Mouse (Mus musculus): ENCODE data around the gene Sept4.

Sept4 gene

DNA sequence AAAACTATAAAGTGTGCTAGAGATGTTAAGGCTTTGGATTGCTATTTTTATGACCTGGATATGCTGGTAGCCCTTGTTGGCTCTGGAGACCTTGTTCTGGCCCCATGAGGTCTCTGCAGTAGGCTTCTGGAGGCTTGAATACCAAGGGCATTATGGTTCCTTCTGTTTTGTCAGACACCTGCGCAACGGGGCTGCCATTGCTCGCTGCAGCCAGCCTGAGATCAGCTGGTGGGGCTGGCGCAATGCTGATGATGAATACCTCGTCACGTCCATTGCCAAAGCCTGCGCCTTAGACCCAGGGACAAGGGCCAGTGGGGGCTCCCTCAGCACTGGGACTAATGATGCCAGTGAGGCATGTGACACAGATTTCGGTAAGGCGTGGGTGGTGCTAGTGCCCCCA, 33.5 kb downstream of the Sept4 start:
- no peak for DNase-seq

DNA sequence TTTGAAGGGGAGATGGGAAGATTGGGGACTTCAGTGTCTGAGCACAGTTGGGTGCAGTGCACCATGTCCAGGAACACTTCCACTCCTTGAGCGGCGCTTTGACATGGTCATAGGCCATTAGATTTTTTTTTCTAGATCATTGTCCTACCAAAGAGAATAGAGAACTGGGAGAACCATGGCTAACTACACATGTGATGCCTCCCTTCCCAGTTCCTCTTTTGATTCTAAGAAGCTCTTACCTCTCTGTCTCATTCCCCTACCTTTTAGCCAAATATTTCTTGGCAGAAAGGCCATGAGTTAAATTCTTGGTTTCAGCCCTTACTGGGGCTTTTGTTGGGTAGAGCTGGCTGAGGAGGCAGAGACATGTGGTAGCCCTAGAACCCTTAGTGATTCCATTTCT, 34.9 kb downstream of the Sept4 start:
- DNase-seq = no peak

DNA sequence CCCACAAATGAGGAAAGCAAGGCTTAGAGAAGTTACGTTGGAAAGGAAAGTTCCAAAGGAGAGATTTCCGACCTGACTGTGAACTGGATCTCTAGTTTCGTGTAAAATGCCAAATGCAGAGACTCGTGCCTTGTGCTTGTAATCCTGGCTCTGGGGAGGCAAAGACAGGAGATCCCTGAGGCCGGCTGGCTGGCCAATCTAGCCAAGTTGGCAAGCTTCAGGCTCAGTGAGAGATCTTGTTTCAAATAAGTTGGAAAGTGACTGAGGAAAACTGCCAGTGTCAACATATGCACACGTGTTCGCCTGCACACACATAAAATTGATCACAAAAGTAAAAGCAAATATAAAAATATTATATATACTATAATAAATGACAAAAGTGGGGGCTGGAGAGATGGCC, 40.6 kb downstream of the Sept4 start:
- peak; percentile 52 for DNase-seq

DNA sequence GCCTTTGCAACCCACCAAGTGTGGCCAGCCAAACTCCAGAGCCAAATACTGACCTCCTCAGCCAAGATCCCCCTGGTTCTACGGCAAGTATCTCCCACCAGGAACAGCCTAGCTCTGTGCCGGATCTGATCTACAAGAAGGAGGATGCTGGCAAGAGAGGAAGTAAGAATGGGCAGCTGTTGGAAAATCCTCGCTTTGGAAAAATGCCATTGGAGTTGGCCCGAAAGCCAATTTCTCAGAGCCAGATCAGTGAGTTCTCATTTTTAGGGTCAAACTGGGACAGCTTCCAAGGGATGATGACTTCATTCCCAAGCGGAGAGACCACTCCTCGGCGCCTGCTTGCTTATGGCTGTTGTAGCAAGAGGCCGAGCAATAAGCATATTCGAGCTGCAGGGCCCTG, 42.8 kb downstream of the Sept4 start:
- DNase-seq = no peak

DNA sequence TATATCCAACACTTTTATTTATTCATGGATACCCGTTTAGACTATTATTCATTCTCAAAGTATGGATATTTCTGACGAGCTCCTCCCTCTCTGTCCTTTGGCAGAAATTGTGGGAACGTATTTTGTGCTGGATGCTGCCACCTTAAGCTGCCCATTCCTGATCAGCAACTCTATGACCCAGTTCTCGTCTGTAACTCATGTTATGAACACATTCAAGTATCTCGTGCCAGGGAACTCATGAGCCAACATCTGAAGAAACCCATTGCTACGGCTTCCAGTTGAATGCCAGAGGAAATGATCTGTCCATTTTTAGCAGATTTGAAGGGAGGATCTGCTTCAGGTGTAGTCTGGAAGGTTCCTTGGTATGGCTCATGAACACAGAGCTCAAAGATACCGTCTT, 45.3 kb downstream of the Sept4 start:
- DNase-seq = no peak

DNA sequence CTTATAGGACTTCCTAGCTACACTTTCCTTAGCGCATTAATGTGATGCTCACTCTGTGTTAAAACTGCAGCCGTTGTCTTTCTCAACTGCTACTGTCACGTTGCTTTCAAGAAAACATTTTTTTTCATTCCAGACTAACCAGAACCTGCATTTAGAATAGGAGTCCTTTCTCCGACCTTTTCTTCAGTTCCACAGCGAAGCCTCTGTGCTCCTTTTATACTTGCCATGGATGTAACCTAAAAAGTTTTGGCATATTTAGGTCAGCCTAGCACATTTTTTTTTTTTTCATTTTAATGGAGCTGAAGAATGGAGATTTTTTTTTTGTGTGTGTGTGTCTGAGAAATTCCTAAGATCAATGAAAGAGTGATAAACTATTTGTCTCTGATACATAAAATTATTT, 46.8 kb downstream of the Sept4 start:
- DNase-seq = no peak

DNA sequence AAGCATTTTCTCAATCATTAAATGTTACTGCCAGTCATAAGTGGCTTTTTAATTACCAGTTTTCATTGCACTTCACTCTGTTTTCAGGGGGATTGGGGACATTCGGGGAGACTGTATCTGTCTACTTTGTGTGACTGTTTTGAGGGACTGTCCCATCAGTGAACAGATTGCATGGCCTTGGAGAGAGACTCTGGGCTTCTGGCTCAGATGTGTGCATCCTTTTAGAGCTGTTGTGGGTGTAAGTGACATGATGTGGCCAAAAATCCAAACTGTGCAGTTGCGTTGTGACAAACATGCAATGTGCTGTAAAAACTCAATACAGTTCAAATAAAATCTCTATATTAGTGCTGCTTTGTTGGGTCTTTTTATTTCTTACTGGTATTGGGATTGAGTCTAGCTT, 47.2 kb downstream of the Sept4 start:
- no peak for DNase-seq

DNA sequence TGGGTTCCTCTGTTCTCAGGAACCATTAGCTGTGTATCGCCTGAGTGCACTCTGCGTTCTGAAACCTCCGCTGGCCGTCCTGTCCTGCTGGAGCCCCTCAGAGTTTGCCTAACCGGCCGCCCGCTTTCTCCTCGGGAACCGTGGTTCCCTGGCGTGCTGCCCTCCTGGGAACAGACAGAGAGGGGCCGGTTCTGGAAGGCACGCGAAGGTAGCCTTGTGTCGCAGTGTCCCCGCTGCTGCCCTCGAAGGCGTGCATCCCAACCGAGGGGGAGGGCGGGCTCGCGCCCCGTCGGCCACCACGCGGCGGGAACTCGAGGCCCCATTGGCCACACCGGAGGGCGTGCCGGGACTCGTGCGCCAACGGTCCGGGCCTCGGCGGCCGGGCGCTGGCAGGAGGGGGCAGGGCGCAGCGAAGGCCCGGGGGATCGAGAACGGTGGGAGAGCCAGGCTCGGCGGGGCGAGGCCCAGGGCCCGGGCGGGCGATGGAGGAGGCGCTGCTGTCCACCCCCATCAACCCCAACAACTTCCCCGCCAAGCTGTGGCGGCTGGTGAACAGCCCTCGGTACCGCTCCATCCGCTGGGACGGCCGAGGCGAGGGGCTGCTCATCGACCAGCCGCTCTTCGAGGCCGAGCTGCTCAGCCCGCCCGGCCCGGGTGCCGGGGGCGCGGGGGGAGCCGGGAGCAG, 48.2 kb downstream of the Sept4 start, which contains the start of gene Hsf5:
Gene Hsf5 (plus strand): TSS at position 375 of the 685 bp plus-strand sequence.
- DNase-seq = no peak

DNA sequence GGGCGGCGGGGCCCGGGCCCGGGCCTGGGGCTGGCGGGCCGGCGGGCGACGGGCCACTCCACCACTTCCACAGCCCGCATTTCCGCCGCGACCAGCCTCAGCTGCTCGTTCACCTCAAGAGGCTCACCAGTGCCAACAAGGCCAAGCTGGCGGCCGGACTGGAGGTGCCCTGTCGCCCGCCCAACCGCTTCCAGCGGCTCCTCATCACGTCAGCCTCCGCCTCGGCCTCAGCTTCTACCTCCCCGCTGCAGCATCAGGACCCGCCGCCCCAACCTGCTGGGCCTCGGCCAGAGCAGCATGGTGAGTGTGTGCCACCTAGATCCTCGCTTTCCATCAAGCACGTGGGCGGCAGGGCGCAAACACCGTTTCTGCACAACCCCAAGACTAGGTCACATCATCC, 48.9 kb downstream of the Sept4 start:
- no peak for DNase-seq

DNA sequence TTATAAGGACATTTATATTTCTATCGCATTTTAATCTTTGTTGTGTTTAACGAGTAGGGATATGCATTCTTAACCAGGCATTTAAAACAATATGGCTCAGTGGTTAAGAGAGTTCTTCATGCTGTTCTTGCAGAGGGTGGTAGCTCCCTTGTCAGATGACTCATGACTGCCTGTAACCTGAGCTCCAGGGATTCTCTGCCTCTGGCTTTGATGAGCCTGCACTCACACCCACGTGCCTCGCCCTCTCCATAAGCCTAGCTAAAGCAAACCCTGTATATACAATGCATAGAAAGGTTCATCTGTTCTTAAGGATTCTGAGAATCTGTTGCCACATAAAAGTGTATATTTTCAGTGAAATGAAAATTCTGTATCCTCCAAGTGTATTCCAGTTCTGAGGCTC, 54.5 kb downstream of the Sept4 start:
- DNase-seq = no peak

DNA sequence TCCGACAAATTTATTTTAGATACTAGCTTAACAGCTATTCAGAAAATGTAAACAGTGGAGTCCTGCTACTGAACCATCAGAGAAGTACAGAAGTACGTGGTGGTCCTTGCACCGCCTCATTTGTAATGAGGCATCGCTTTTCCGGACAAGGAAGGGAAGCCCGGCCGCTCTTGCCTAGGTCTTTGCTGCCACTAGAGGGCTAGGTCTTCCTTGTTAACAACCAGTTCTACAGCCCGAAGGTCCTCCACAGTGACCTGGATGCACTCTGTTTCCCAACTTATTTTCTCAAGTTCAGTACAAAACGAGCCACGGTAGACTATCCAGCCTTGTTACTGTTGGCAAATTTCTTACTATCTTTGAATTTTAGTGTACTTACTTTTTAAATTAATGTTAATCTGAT, 61.2 kb downstream of the Sept4 start:
- DNase-seq = peak; percentile 81

DNA sequence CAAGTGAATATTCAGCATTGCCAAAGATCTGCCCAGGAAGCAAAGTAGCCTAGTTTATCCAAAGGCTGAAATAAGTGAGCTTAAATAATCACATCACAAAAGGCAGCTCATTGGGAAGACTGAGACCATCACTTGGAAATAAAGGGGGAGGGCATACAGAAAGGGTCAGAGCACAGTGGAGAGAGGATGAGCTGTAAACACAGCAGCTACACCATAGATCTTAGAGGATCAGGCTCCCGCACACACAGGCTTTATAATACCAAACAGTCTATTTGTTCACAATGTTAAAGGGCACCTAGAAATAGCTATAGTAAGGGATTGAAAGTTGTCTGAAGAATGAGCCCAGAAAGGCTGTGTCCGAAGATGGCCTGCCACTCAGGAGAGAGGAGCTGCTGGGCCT, 70.1 kb downstream of the Sept4 start:
- DNase-seq = no peak

DNA sequence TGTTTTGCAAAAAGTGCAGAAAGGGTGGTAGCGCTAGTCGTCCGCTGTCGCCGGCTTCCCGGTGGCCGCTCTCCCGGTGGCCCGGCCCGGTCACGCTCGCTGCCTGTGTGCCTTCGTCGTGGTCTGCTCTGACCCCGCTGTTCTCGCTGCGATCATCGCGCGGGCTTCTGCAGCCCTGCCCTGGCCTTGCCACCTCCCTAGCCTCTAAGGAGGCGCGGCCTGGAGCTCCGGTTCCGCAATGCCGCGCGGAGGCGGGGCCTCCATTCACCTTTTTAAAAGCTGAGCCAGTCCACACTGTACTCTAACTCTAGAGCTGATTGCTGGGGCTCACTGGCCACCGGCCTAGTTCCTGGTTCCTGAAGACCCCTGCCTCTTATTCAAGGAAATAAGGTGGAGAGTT, 70.5 kb downstream of the Sept4 start:
- DNase-seq = peak; percentile 82
